Mouse (Mus musculus): ENCODE data around the gene Sepsecs. TPM values are rescaled to one million over a fixed set of nuclear protein-coding genes. Genes with fewer than 3 reads are reported as not detected.

The Sepsecs gene
- polyA plus RNA-seq, 1 experiment = 9.9 TPM

- H3K4me3 ChIP-seq (replicated peaks; ENCODE audit: insufficient read depth, low read depth, low read length) = no peak overlapping the region
- peaks cover 15% of the 10 kb centered on the region for H3K4me1 ChIP-seq (ENCODE audit: control insufficient read depth, insufficient read depth, low read length)
- H3K27me3 ChIP-seq (ENCODE audit: control insufficient read depth, insufficient read depth, low read length) = no peaks in the 10 kb centered on the region
- TF ChIP-seq POLR2A (IDR thresholded peaks at IDR 0.05; ENCODE audit: borderline replicate concordance, insufficient read depth, low read length) (no peak), CTCF (IDR thresholded peaks at IDR 0.05; ENCODE audit: borderline replicate concordance, insufficient read depth, low read depth, low read length) (no peak)
- 96% methylated on average over 4 of the region's 4 CpGs for WGBS
- no peak overlapping the region for H3K27ac ChIP-seq (ENCODE audit: insufficient read depth, low read length)
- DNase-seq = no peak
Measured at GRCm38 (mm10) chr5:52614686-52615085, 54.8 kb downstream of the Sepsecs start.

GRCm38 (mm10) chr5:52612776-52613175 lies 56.7 kb downstream of the Sepsecs start:
- no peaks in the 10 kb centered on the region for H3K27me3 ChIP-seq (ENCODE audit: control insufficient read depth, insufficient read depth, low read length)
- TF ChIP-seq CTCF (IDR thresholded peaks at IDR 0.05; ENCODE audit: borderline replicate concordance, insufficient read depth, low read depth, low read length) (no peak), POLR2A (IDR thresholded peaks at IDR 0.05; ENCODE audit: borderline replicate concordance, insufficient read depth, low read length) (no peak)
- WGBS = 48% methylated on average over 8 of the region's 8 CpGs
- H3K4me3 ChIP-seq (replicated peaks; ENCODE audit: insufficient read depth, low read depth, low read length) = no peak overlapping the region
- no peak overlapping the region for H3K27ac ChIP-seq (ENCODE audit: insufficient read depth, low read length)
- DNase-seq = no peak
- H3K4me1 ChIP-seq (ENCODE audit: control insufficient read depth, insufficient read depth, low read length) = peaks cover 14% of the 10 kb centered on the region

GRCm38 (mm10) chr5:52611315-52611895 lies 58.1 kb downstream of the Sepsecs start:
- WGBS = 64% methylated on average over 10 of the region's 10 CpGs
- no peak for DNase-seq
- no peak for TF ChIP-seq CTCF (IDR thresholded peaks at IDR 0.05; ENCODE audit: borderline replicate concordance, insufficient read depth, low read depth, low read length)
- TF ChIP-seq POLR2A (IDR thresholded peaks at IDR 0.05; ENCODE audit: borderline replicate concordance, insufficient read depth, low read length) = no peak
- H3K4me1 ChIP-seq (ENCODE audit: control insufficient read depth, insufficient read depth, low read length) = peaks cover 6% of the 10 kb centered on the region
- H3K27ac ChIP-seq (ENCODE audit: insufficient read depth, low read length) = no peak overlapping the region
- no peak overlapping the region for H3K4me3 ChIP-seq (replicated peaks; ENCODE audit: insufficient read depth, low read depth, low read length)
- H3K27me3 ChIP-seq (ENCODE audit: control insufficient read depth, insufficient read depth, low read length) = no peaks in the 10 kb centered on the region

- TF ChIP-seq POLR2A (IDR thresholded peaks at IDR 0.05; ENCODE audit: borderline replicate concordance, insufficient read depth, low read length) (no peak), CTCF (IDR thresholded peaks at IDR 0.05; ENCODE audit: borderline replicate concordance, insufficient read depth, low read depth, low read length) (no peak)
- DNase-seq = peak in 1 of 2 experiments; percentile 38
- Histone ChIP-seq H3K27me3 (ENCODE audit: control insufficient read depth, insufficient read depth, low read length) (no peaks in the 10 kb centered on the region), H3K4me3 (replicated peaks; ENCODE audit: insufficient read depth, low read depth, low read length) (no peak overlapping the region), H3K4me1 (ENCODE audit: control insufficient read depth, insufficient read depth, low read length) (peaks cover 5% of the 10 kb centered on the region), H3K27ac (ENCODE audit: insufficient read depth, low read length) (no peak overlapping the region)
- 33% methylated on average over 4 of the region's 4 CpGs for WGBS
Measured at GRCm38 (mm10) chr5:52610306-52610705, 59.2 kb downstream of the Sepsecs start.

GRCm38 (mm10) chr5:52609672-52610071 lies 59.8 kb downstream of the Sepsecs start:
- DNase-seq = no peak
- TF ChIP-seq POLR2A (IDR thresholded peaks at IDR 0.05; ENCODE audit: borderline replicate concordance, insufficient read depth, low read length) (no peak), CTCF (IDR thresholded peaks at IDR 0.05; ENCODE audit: borderline replicate concordance, insufficient read depth, low read depth, low read length) (no peak)
- 35% methylated on average over 10 of the region's 10 CpGs for WGBS
- no peak overlapping the region for H3K4me3 ChIP-seq (replicated peaks; ENCODE audit: insufficient read depth, low read depth, low read length)
- no peak overlapping the region for H3K27ac ChIP-seq (ENCODE audit: insufficient read depth, low read length)
- peaks cover 5% of the 10 kb centered on the region for H3K4me1 ChIP-seq (ENCODE audit: control insufficient read depth, insufficient read depth, low read length)
- no peaks in the 10 kb centered on the region for H3K27me3 ChIP-seq (ENCODE audit: control insufficient read depth, insufficient read depth, low read length)

GRCm38 (mm10) chr5:52604582-52605041 lies 64.9 kb downstream of the Sepsecs start:
- Histone ChIP-seq H3K27ac (ENCODE audit: insufficient read depth, low read length) (no peak overlapping the region), H3K4me3 (replicated peaks; ENCODE audit: insufficient read depth, low read depth, low read length) (no peak overlapping the region), H3K4me1 (ENCODE audit: control insufficient read depth, insufficient read depth, low read length) (no peaks in the 10 kb centered on the region), H3K27me3 (ENCODE audit: control insufficient read depth, insufficient read depth, low read length) (no peaks in the 10 kb centered on the region)
- TF ChIP-seq CTCF (IDR thresholded peaks at IDR 0.05; ENCODE audit: borderline replicate concordance, insufficient read depth, low read depth, low read length) (no peak), POLR2A (IDR thresholded peaks at IDR 0.05; ENCODE audit: borderline replicate concordance, insufficient read depth, low read length) (no peak)
- 66% methylated on average over 6 of the region's 6 CpGs for WGBS
- DNase-seq = no peak

- no peak for TF ChIP-seq CTCF (IDR thresholded peaks at IDR 0.05; ENCODE audit: borderline replicate concordance, insufficient read depth, low read depth, low read length)
- TF ChIP-seq POLR2A (IDR thresholded peaks at IDR 0.05; ENCODE audit: borderline replicate concordance, insufficient read depth, low read length) = no peak
Measured at GRCm38 (mm10) chr5:52590612-52591011, 78.9 kb downstream of the Sepsecs start.

More at GRCm38 (mm10) chr5:52590612-52591011, 78.9 kb downstream of the Sepsecs start:
- DNase-seq = no peak
- H3K27ac ChIP-seq (ENCODE audit: insufficient read depth, low read length) = no peak overlapping the region
- H3K4me3 ChIP-seq (replicated peaks; ENCODE audit: insufficient read depth, low read depth, low read length) = no peak overlapping the region
- 69% methylated on average over 9 of the region's 9 CpGs for WGBS
- H3K27me3 ChIP-seq (ENCODE audit: control insufficient read depth, insufficient read depth, low read length) = no peaks in the 10 kb centered on the region
- H3K4me1 ChIP-seq (ENCODE audit: control insufficient read depth, insufficient read depth, low read length) = no peaks in the 10 kb centered on the region

Other genes with a start within 250 kb of the Sepsecs start
- gene Ccdc149, start 198.2 kb downstream of the Sepsecs start, polyA plus RNA-seq (2012; rRNA removed) = 29.0 and 30.4 TPM in 2 replicates
- 47.0 and 52.0 TPM in 2 replicates for gene Lgi2, start 103.2 kb downstream of the Sepsecs start, polyA plus RNA-seq (2012; rRNA removed)
- 1.9 and 2.1 TPM in 2 replicates for gene Pi4k2b, start 71.9 kb upstream of the Sepsecs start, polyA plus RNA-seq (2012; rRNA removed)
- gene Zcchc4, start 105.7 kb upstream of the Sepsecs start, polyA plus RNA-seq (2012; rRNA removed) = 15.2 and 16.7 TPM in 2 replicates
- gene Anapc4, start 164.3 kb upstream of the Sepsecs start, polyA plus RNA-seq (2012; rRNA removed) = 111 and 117 TPM in 2 replicates

All from cerebellum, adult 2 months (tissue).